Mouse (Mus musculus): Measurements from ENCODE around the gene Sept7. TPM values are rescaled to one million over a fixed set of nuclear protein-coding genes. Genes with fewer than 3 reads are reported as not detected.
A peak's percentile ranks its signal among the peaks of the same experiment; 100 is the strongest.
"Not testable (repeated sequence)": the region's sequence is repeated elsewhere in the genome, so short reads cannot be mapped to it uniquely, and the experiment has no call there.

The Sept7 gene
- total RNA-seq, 2 experiments from 2014 or later, result 381 to 384 TPM

GRCm38 (mm10) chr9:25251611-25252282 is 492 bp upstream of the Sept7 start:
- intact Hi-C loops (cut with DNase I), result loop anchor here (2.0 to 5.0 kb wide), 3 partner anchors 44 to 99 kb away; partner anchors contain the start of gene Herpud2
- DNase-seq (ENCODE audit: low spot score in 2 of 2), result peak; percentile 92 to 94

- DNase-seq (ENCODE audit: low spot score in 2 of 2), result peak; percentile 58 to 63
- intact Hi-C loops (cut with DNase I), result loop anchor here (2.0 to 5.0 kb wide), 3 partner anchors 46 to 101 kb away; partner anchors contain the start of gene Herpud2
Measured at GRCm38 (mm10) chr9:25252759-25253477, 679 bp downstream of the Sept7 start.

- DNase-seq (ENCODE audit: low spot score in 2 of 2), result no peak
- intact Hi-C loops (cut with DNase I), result loop anchor here (2.0 to 5.0 kb wide), 3 partner anchors 46 to 101 kb away; partner anchors contain the start of gene Herpud2
Measured at GRCm38 (mm10) chr9:25253478-25253824, 1.2 kb downstream of the Sept7 start.

- intact Hi-C loops (cut with DNase I), result no loop called here
- DNase-seq (ENCODE audit: low spot score in 2 of 2), result no peak
Measured at GRCm38 (mm10) chr9:25260411-25260810, 8.2 kb downstream of the Sept7 start.

- intact Hi-C loops (cut with DNase I), result no loop called here
- no peak for DNase-seq (ENCODE audit: low spot score in 2 of 2)
Measured at GRCm38 (mm10) chr9:25260979-25261378, 8.7 kb downstream of the Sept7 start.

- intact Hi-C loops (cut with DNase I), result no loop called here
- no peak for DNase-seq (ENCODE audit: low spot score in 2 of 2)
Measured at GRCm38 (mm10) chr9:25262087-25262486, 9.8 kb downstream of the Sept7 start.

GRCm38 (mm10) chr9:25265795-25266194 is 13.6 kb downstream of the Sept7 start:
- intact Hi-C loops (cut with DNase I), result no loop called here
- DNase-seq (ENCODE audit: low spot score in 2 of 2), result no peak

- DNase-seq (ENCODE audit: low spot score in 2 of 2), result no peak
- intact Hi-C loops (cut with DNase I), result no loop called here
Measured at GRCm38 (mm10) chr9:25267133-25267532, 14.9 kb downstream of the Sept7 start.

GRCm38 (mm10) chr9:25267574-25267973 is 15.3 kb downstream of the Sept7 start:
- intact Hi-C loops (cut with DNase I), result no loop called here
- no peak for DNase-seq (ENCODE audit: low spot score in 2 of 2)

GRCm38 (mm10) chr9:25271902-25272301 is 19.7 kb downstream of the Sept7 start:
- no peak for DNase-seq (ENCODE audit: low spot score in 2 of 2)
- intact Hi-C loops (cut with DNase I), result no loop called here

GRCm38 (mm10) chr9:25289796-25290195 is 37.6 kb downstream of the Sept7 start:
- no peak for DNase-seq (ENCODE audit: low spot score in 2 of 2)
- intact Hi-C loops (cut with DNase I), result no loop called here

GRCm38 (mm10) chr9:25309505-25310182 is 57.4 kb downstream of the Sept7 start:
- DNase-seq (ENCODE audit: low spot score in 2 of 2), result no peak
- intact Hi-C loops (cut with DNase I), result loop anchor here (2.0 to 10.0 kb wide), 2 partner anchors 141 to 1465 kb away; no protein-coding TSS in a partner anchor

- intact Hi-C loops (cut with DNase I), result loop anchor here (10.0 kb wide), 1 partner anchor 1460 kb away; no protein-coding TSS in a partner anchor
- DNase-seq (ENCODE audit: low spot score in 2 of 2), result no peak
Measured at GRCm38 (mm10) chr9:25314304-25314703, 62.1 kb downstream of the Sept7 start.

GRCm38 (mm10) chr9:25317827-25318505 is 65.7 kb downstream of the Sept7 start:
- DNase-seq (ENCODE audit: low spot score in 2 of 2), result peak; percentile 48 to 55
- intact Hi-C loops (cut with DNase I), result loop anchor here (1.0 to 10.0 kb wide), 3 partner anchors 164 to 1457 kb away; partner anchors contain the start of gene Eepd1

- DNase-seq (ENCODE audit: low spot score in 2 of 2), result not testable (repeated sequence)
- intact Hi-C loops (cut with DNase I), result loop anchor here (5.0 to 10.0 kb wide), 2 partner anchors 163 to 1455 kb away; partner anchors contain the start of gene Eepd1
Measured at GRCm38 (mm10) chr9:25319676-25320075, 67.4 kb downstream of the Sept7 start.

- intact Hi-C loops (cut with DNase I), result no loop called here
- no peak for DNase-seq (ENCODE audit: low spot score in 2 of 2)
Measured at GRCm38 (mm10) chr9:25327727-25328370, 75.6 kb downstream of the Sept7 start.

- DNase-seq (ENCODE audit: low spot score in 2 of 2), result no peak
- intact Hi-C loops (cut with DNase I), result no loop called here
Measured at GRCm38 (mm10) chr9:25328946-25329723, 76.9 kb downstream of the Sept7 start.

GRCm38 (mm10) chr9:25337436-25338198 is 85.4 kb downstream of the Sept7 start:
- DNase-seq (ENCODE audit: low spot score in 2 of 2), result no peak
- intact Hi-C loops (cut with DNase I), result no loop called here
